Mouse (Mus musculus) ES-E14 (cell line): ENCODE measurements at regions not wholly inside any gene's neighbourhood (a gene's known extent, or its start where the extent isn't known, plus 50 kb on each side); places are given as distances from the start of the nearest gene placed in this dataset.

Experiments
- DNase-seq: peaks from one replicate; pipeline ENCODE4 v3.0.0-alpha.2; 2013; ENCODE audit warnings: low read depth, low spot score
- H3K27ac ChIP-seq: 2 replicates; pipeline ENCODE4 v1.5.1; 2012; ENCODE audit warnings: low read depth, mild to moderate bottlenecking, low read length, moderate library complexity, mixed read lengths; ENCODE audit not compliant: poor library complexity, insufficient read depth, severe bottlenecking
- H3K36me3 ChIP-seq: 2 replicates; pipeline ENCODE4 v1.6.1; 2012; ENCODE audit warnings: mild to moderate bottlenecking, low read length, moderate library complexity, mixed read lengths; ENCODE audit not compliant: control insufficient read depth, poor library complexity, insufficient read depth, severe bottlenecking
- H3K4me1 ChIP-seq, 2 experiments: fragments of 150-350 bp in 1 of 2; sonication (generic) in 1 of 2; 2 replicates each; pipeline ENCODE4 v1.6.1; 2012; ENCODE audit warnings: low read length in 2 of 2, mild to moderate bottlenecking in 1 of 2, mixed read lengths in 1 of 2; ENCODE audit not compliant: control insufficient read depth in 2 of 2, insufficient read depth in 2 of 2, poor library complexity in 1 of 2
- H3K4me3 ChIP-seq, 2 experiments: fragments of 150-350 bp in 1 of 2; sonication (generic) in 1 of 2; 2 replicates each; pipeline ENCODE4 v1.5.1; 2012; ENCODE audit warnings: low read length in 2 of 2, low read depth in 1 of 2, mild to moderate bottlenecking in 1 of 2, mixed read lengths in 1 of 2; ENCODE audit not compliant: insufficient read depth in 1 of 2, poor library complexity in 1 of 2, severe bottlenecking in 1 of 2
- H3K9ac ChIP-seq: 2 replicates; pipeline ENCODE4 v1.6.1; 2012; ENCODE audit warnings: low read depth, mild to moderate bottlenecking, low read length, mixed read lengths; ENCODE audit not compliant: poor library complexity, insufficient read depth, severe bottlenecking
- H3K9me3 ChIP-seq: fragments of 150-350 bp; sonication (generic); 2 replicates; pipeline ENCODE4 v1.6.1; 2012; ENCODE audit warnings: low read depth, mild to moderate bottlenecking, low read length; ENCODE audit not compliant: control insufficient read depth, insufficient read depth
- CHD2 ChIP-seq: IDR thresholded peaks from 2 replicates; pipeline ENCODE4 v1.6.1; 2014; ENCODE audit warnings: mild to moderate bottlenecking, low read depth, low read length, inconsistent platforms
- HCFC1 ChIP-seq: IDR thresholded peaks from 2 replicates; pipeline ENCODE4 v1.6.1; 2012; ENCODE audit warnings: low read length, inconsistent platforms, borderline replicate concordance; ENCODE audit not compliant: insufficient read depth
- MAFK ChIP-seq: IDR thresholded peaks from 2 replicates; pipeline ENCODE4 v1.6.1; 2014; ENCODE audit warnings: mild to moderate bottlenecking, low read depth, low read length, inconsistent platforms; ENCODE audit not compliant: insufficient read depth
- ZC3H11A ChIP-seq: IDR thresholded peaks from 2 replicates; pipeline ENCODE4 v1.6.1; 2012; ENCODE audit warnings: low read depth, mild to moderate bottlenecking, inconsistent platforms, low read length, borderline replicate concordance
- ZNF384 ChIP-seq: IDR thresholded peaks from 2 replicates; pipeline ENCODE4 v1.6.1; 2012; ENCODE audit warnings: low read depth, low read length, inconsistent platforms
- in situ Hi-C, 2 experiments: fragments of 600-800 bp; cut with MboI; formaldehyde crosslinking; loops; one replicate each; pipeline ENCODE4 v1.15.1; 2025; ENCODE audit warnings: low sequenced_read_pairs in 2 of 2, inconsistent platforms in 1 of 2; ENCODE audit not compliant: unreplicated experiment in 2 of 2

DNA sequence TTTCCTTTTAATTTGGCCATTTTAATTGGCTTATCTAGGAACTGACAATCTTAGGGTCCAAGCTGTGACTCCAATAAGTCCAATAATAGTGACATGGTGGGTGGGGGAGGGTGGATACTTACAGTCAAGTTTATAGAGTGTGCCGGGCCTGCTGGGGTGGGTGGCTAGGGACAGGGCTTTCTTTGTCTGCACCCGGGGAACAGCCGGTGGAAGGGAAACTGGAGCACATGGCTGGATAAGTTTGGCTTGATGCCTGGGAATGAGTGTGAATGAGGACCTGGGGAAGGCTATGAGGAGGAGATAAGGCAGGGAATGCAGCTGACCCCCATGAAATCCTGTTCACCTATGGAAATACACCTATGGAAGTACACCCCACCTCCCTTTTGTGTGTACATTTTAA, 81.7 kb upstream of the Cers4 start:
- in situ Hi-C loops: no loop called here
- TF ChIP-seq ZC3H11A (no peak), CHD2 (no peak), MAFK (no peak), HCFC1 (no peak), ZNF384 (no peak)
- Histone ChIP-seq H3K27ac (no peak overlapping the region), H3K36me3 (no peaks in the 10 kb centered on the region), H3K4me1 (no peaks in the 10 kb centered on the region), H3K4me3 (no peak overlapping the region), H3K9ac (no peak overlapping the region), H3K9me3 (no peaks in the 10 kb centered on the region)
- no peak for DNase-seq

GRCm38 (mm10) chr8:4411836-4412235, 81.0 kb upstream of the Cers4 start:
- Histone ChIP-seq H3K36me3 (no peaks in the 10 kb centered on the region), H3K9ac (no peak overlapping the region), H3K27ac (no peak overlapping the region), H3K9me3 (no peaks in the 10 kb centered on the region), H3K4me1 (no peaks in the 10 kb centered on the region), H3K4me3 (no peak overlapping the region)
- in situ Hi-C loops: no loop called here
- no peak for TF ChIP-seq MAFK
- no peak for TF ChIP-seq ZC3H11A
- no peak for TF ChIP-seq ZNF384
- no peak for TF ChIP-seq CHD2
- TF ChIP-seq HCFC1: no peak
- DNase-seq: no peak

GRCm38 (mm10) chr8:4413206-4413605, 79.6 kb upstream of the Cers4 start:
- Histone ChIP-seq H3K4me3 (no peak overlapping the region), H3K36me3 (no peaks in the 10 kb centered on the region), H3K9ac (no peak overlapping the region), H3K9me3 (no peaks in the 10 kb centered on the region), H3K4me1 (no peaks in the 10 kb centered on the region), H3K27ac (no peak overlapping the region)
- TF ChIP-seq HCFC1 (no peak), ZC3H11A (peak; percentile 74; the same call in 1 of the 2 replicates), ZNF384 (no peak), MAFK (no peak)
- in situ Hi-C loops: no loop called here
- no peak for DNase-seq

- Histone ChIP-seq H3K4me3 (no peak overlapping the region), H3K27ac (no peak overlapping the region), H3K36me3 (no peaks in the 10 kb centered on the region), H3K9me3 (no peaks in the 10 kb centered on the region), H3K9ac (no peak overlapping the region), H3K4me1 (no peaks in the 10 kb centered on the region)
- TF ChIP-seq ZC3H11A: no peak
- no peak for TF ChIP-seq MAFK
- TF ChIP-seq CHD2: no peak
- TF ChIP-seq HCFC1: no peak
- in situ Hi-C loops: no loop called here
- DNase-seq: no peak
Observed at GRCm38 (mm10) chr8:4413764-4414163, 79.1 kb upstream of the Cers4 start.

DNA sequence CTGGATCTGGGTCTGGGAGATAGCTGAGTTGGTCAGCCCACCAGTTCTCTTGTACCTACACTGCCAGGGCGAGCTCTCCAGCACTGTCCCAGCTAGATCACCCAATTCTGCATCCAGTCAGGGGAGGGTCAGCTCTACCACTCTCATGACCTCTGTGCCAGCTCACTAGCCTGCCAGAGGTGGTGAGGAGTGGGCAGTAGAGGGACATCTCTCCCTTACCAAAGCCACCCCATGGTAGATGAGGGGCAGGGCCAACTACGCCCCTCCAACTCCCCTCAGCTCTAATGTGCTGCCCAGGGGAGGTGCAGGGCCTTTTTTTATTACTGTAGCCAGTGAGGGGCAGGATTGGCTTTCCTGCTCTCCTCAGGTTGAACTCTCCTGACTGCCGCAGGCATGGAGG, 75.7 kb upstream of the Cers4 start:
- Histone ChIP-seq H3K4me1 (no peaks in the 10 kb centered on the region), H3K9me3 (no peaks in the 10 kb centered on the region), H3K36me3 (no peaks in the 10 kb centered on the region), H3K4me3 (no peak overlapping the region), H3K27ac (no peak overlapping the region), H3K9ac (no peak overlapping the region)
- in situ Hi-C loops: no loop called here
- TF ChIP-seq ZNF384 (no peak), HCFC1 (no peak), CHD2 (no peak), ZC3H11A (no peak), MAFK (no peak)
- DNase-seq: no peak
